10 mouse cellular contexts compared by ENCODE assay signal in the genomic region with DNA sequence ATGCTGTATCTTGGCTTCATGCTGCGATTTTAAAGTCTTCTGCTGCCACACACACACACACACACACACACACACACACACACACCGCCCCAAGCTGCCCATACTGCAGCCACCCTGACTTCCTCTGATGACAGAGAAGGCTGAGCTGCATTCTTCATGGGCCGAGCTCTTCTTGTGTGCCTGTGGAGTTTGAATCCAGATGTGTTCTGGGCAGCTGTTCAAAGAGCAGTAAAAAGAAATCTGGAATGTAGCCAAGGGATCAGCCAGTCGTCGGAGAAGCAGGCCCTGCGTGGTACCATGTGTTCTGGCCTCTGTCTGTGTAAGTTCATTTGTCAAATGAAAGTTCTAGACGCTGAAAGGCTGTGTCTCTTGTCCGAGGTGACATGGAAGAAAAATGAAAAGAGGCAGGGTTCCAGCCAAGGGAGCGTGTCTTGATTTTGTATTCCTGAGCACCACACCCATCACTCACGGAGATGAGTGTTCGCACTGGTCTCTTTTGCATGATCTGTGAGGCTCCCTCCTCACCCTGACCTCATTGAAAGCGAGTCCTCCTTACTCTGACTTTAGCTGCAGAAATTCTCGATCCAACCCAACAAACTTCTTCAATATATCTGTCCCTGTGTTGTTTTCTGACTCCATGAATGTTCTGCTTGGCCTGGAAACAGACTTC.
DNase-seq lines count a peak whose midpoint lies in the region; ATAC-seq lines count a peak whose summit lies in the region.
"Had no signal": no experiment of that assay in that cellular context is flagged by ENCODE, and none has a peak within 500 bp of the region (broad histone marks: within the 10 kb centered on the region; RNA-seq: fewer than 3 reads in every experiment).

No protein-coding gene starts in this region.

- peak; percentile 64 for ATAC-seq in limb, embryonic 13.5 days (ENCODE audit: low FRiP score, low read depth)
- ATAC-seq in forebrain, embryonic 11.5 days (replicated peaks; ENCODE audit: low FRiP score) = no peak

- no peak overlapping the region for H3K4me3 ChIP-seq in limb, embryonic 13.5 days
- no peak overlapping the region for H3K4me3 ChIP-seq in forebrain, embryonic 11.5 days (ENCODE audit: low read depth, low read length)
- H3K4me3 ChIP-seq: layer of hippocampus, adult 2 months had no signal

- H3K9me3 ChIP-seq in limb, embryonic 13.5 days = no peaks in the 10 kb centered on the region
- H3K9me3 ChIP-seq in forebrain, embryonic 11.5 days (ENCODE audit: control insufficient read depth, low read length) = no peaks in the 10 kb centered on the region

- H3K4me2 ChIP-seq in limb, embryonic 13.5 days (replicated peaks) = no peak overlapping the region
- H3K4me2 ChIP-seq in forebrain, embryonic 11.5 days (ENCODE audit: low read depth, low read length, severe bottlenecking) = no peak overlapping the region

- H3K9ac ChIP-seq in limb, embryonic 13.5 days = no peak overlapping the region
- H3K9ac ChIP-seq in forebrain, embryonic 11.5 days (ENCODE audit: low read length) = no peak overlapping the region

- H3K27ac ChIP-seq in limb, embryonic 13.5 days = peak overlapping the region; percentile 85
- H3K27ac ChIP-seq in forebrain, embryonic 11.5 days (ENCODE audit: low read depth, low read length) = no peak overlapping the region
- H3K27ac ChIP-seq: layer of hippocampus, adult 2 months had no signal

- no peaks in the 10 kb centered on the region for H3K27me3 ChIP-seq in limb, embryonic 13.5 days
- H3K27me3 ChIP-seq in forebrain, embryonic 11.5 days (ENCODE audit: control insufficient read depth, insufficient read depth, low read length) = no peaks in the 10 kb centered on the region

- no peaks in the 10 kb centered on the region for H3K36me3 ChIP-seq in limb, embryonic 13.5 days
- H3K36me3 ChIP-seq in forebrain, embryonic 11.5 days (ENCODE audit: control insufficient read depth, insufficient read depth, low read length) = no peaks in the 10 kb centered on the region

- peak; percentile 39 for DNase-seq in adrenal gland, postnatal 14 days
- DNase-seq in adrenal gland, adult 18-20 months (ENCODE audit: low spot score in 2 of 2) = no peak
- peak; percentile 25 for DNase-seq in urinary bladder, postnatal 14 days (ENCODE audit: low spot score)
- DNase-seq in urinary bladder, adult 18-20 months (ENCODE audit: low spot score in 2 of 2) = no peak
- DNase-seq in neural tube, embryonic 10.5 days (ENCODE audit: extremely low spot score, low spot score) = no peak
- DNase-seq in urinary bladder, postnatal 36 days (ENCODE audit: low spot score in 2 of 2) = no peak
- no peak for DNase-seq in forebrain, embryonic 11.5 days (ENCODE audit: low spot score)
- DNase-seq: gastrocnemius, postnatal 36 days had no signal

- H3K4me1 ChIP-seq in limb, embryonic 13.5 days = peaks cover 71% of the 10 kb centered on the region
- no peaks in the 10 kb centered on the region for H3K4me1 ChIP-seq in forebrain, embryonic 11.5 days (replicated peaks; ENCODE audit: control insufficient read depth, insufficient read depth, low read length)

- 34% methylated on average over 13 of the region's 13 CpGs for WGBS in limb, embryonic 13.5 days
- WGBS in forebrain, embryonic 11.5 days = 88% methylated on average over 13 of the region's 13 CpGs

Comparison
In these comparisons a context has a peak if more than half of its experiments do, and no peak if none do; other contexts are left out.
1. DNase-seq: peak in adrenal gland, postnatal 14 days (single experiment) and urinary bladder, postnatal 14 days (single experiment); none in adrenal gland, adult 18-20 months (0 of 2), urinary bladder, adult 18-20 months (0 of 2), neural tube, embryonic 10.5 days (single experiment), urinary bladder, postnatal 36 days (0 of 2) and forebrain, embryonic 11.5 days (single experiment).